Mouse (Mus musculus) gastrocnemius, adult 8-10 months (tissue): ENCODE data around the gene Gprc5a. TPM values are rescaled to one million over a fixed set of nuclear protein-coding genes. Genes with fewer than 3 reads are reported as not detected.

Experiments
- DNase-seq, 2 experiments: peaks; one replicate each; pipeline ENCODE4 v3.0.0; 2022; ENCODE audit warnings: low spot score in 2 of 2
- total RNA-seq, 4 experiments: library from RNA; stranded (reverse); gene quantifications; 2 replicates each; pipeline ENCODE4 v1.2.4; 2022

Gprc5a gene
- total RNA-seq, 4 experiments from 2014 or later = 0.13 to 0.73 (median 0.27) TPM

GRCm38 (mm10) chr6:135070347-135070746, 4.9 kb downstream of the Gprc5a start:
- no peak for DNase-seq

- no peak for DNase-seq
Measured at GRCm38 (mm10) chr6:135074405-135074947, 9.0 kb downstream of the Gprc5a start.

- DNase-seq = no peak
Measured at GRCm38 (mm10) chr6:135076202-135076601, 10.8 kb downstream of the Gprc5a start.

- DNase-seq = no peak
Measured at GRCm38 (mm10) chr6:135078420-135078819, 13.0 kb downstream of the Gprc5a start.

- no peak for DNase-seq
Measured at GRCm38 (mm10) chr6:135083991-135084502, 18.6 kb downstream of the Gprc5a start.

GRCm38 (mm10) chr6:135085703-135086102, 20.3 kb downstream of the Gprc5a start:
- no peak for DNase-seq

- DNase-seq = peak; percentile 41 to 45
Measured at GRCm38 (mm10) chr6:135087721-135088451, 22.4 kb downstream of the Gprc5a start.

- no peak for DNase-seq
Measured at GRCm38 (mm10) chr6:135089786-135090185, 24.3 kb downstream of the Gprc5a start.

- DNase-seq = no peak
Measured at GRCm38 (mm10) chr6:135090661-135091060, 25.2 kb downstream of the Gprc5a start.

GRCm38 (mm10) chr6:135092798-135093470, 27.5 kb downstream of the Gprc5a start:
- no peak for DNase-seq

- DNase-seq = no peak
Measured at GRCm38 (mm10) chr6:135100787-135101472, 35.5 kb downstream of the Gprc5a start.

- DNase-seq = no peak
Measured at GRCm38 (mm10) chr6:135102736-135103303, 37.4 kb downstream of the Gprc5a start.

- DNase-seq = no peak
Measured at GRCm38 (mm10) chr6:135107014-135107413, 41.6 kb downstream of the Gprc5a start.

- DNase-seq = no peak
Measured at GRCm38 (mm10) chr6:135112411-135113113, 47.1 kb downstream of the Gprc5a start.

GRCm38 (mm10) chr6:135113114-135113436, 47.6 kb downstream of the Gprc5a start:
- no peak for DNase-seq

GRCm38 (mm10) chr6:135116479-135116878, 51.0 kb downstream of the Gprc5a start:
- DNase-seq = no peak

GRCm38 (mm10) chr6:135118183-135118582, 52.7 kb downstream of the Gprc5a start, which contains the start of gene Gprc5d:
Gene Gprc5d (minus strand): TSS chr6:135118283.
- no peak for DNase-seq

- no peak for DNase-seq
Measured at GRCm38 (mm10) chr6:135124755-135125380, 59.4 kb downstream of the Gprc5a start.

GRCm38 (mm10) chr6:135133086-135133485, 67.6 kb downstream of the Gprc5a start:
- no peak for DNase-seq

- DNase-seq = no peak
Measured at GRCm38 (mm10) chr6:135133486-135133885, 68.0 kb downstream of the Gprc5a start.
